Mouse (Mus musculus) myocyte (in vitro differentiated cells): ENCODE data around the gene Uchl4.

Experiments
- CEBPB ChIP-seq: IDR thresholded peaks from 2 replicates; pipeline ENCODE4 v1.6.1; 2011; ENCODE audit warnings: mild to moderate bottlenecking, moderate library complexity; ENCODE audit not compliant: poor library complexity, insufficient read depth, severe bottlenecking
- MAX ChIP-seq: IDR thresholded peaks from one replicate; pipeline ENCODE4 v1.6.1; 2011; ENCODE audit warnings: low read depth, mild to moderate bottlenecking, control low read depth
- MYOD1 ChIP-seq, 3 experiments: IDR thresholded peaks; one replicate each; pipeline ENCODE4 v1.6.1; 2011; ENCODE audit warnings: control low read depth in 2 of 3, low read depth in 2 of 3, mild to moderate bottlenecking in 2 of 3, moderate library complexity in 1 of 3; ENCODE audit not compliant: insufficient read length in 2 of 3, control insufficient read depth in 1 of 3
- MYOG ChIP-seq, 3 experiments: IDR thresholded peaks; one replicate each; pipeline ENCODE4 v1.6.1; 2011; ENCODE audit warnings: control low read depth in 2 of 3, low read depth in 2 of 3, mild to moderate bottlenecking in 2 of 3; ENCODE audit not compliant: insufficient read length in 2 of 3, control insufficient read depth in 1 of 3, insufficient read depth in 1 of 3
- POLR2A ChIP-seq: IDR thresholded peaks from one replicate; pipeline ENCODE4 v1.6.1; 2011; ENCODE audit warnings: low read depth, mild to moderate bottlenecking, control low read depth, moderate library complexity; ENCODE audit not compliant: insufficient read length
- POLR2AphosphoS2 ChIP-seq: IDR thresholded peaks from one replicate; pipeline ENCODE4 v1.6.1; 2011; ENCODE audit warnings: low read depth, control low read depth; ENCODE audit not compliant: insufficient read length
- SRF ChIP-seq: IDR thresholded peaks from one replicate; pipeline ENCODE4 v1.6.1; 2011; ENCODE audit warnings: low read depth; ENCODE audit not compliant: control insufficient read depth, insufficient read length
- TCF12 ChIP-seq: IDR thresholded peaks from one replicate; pipeline ENCODE4 v1.6.1; 2011; ENCODE audit warnings: mild to moderate bottlenecking, control low read depth; ENCODE audit not compliant: poor library complexity, insufficient read depth, severe bottlenecking
- USF1 ChIP-seq: IDR thresholded peaks from one replicate; pipeline ENCODE4 v1.6.1; 2011; ENCODE audit warnings: low read depth, mild to moderate bottlenecking, control low read depth, moderate library complexity

DNA sequence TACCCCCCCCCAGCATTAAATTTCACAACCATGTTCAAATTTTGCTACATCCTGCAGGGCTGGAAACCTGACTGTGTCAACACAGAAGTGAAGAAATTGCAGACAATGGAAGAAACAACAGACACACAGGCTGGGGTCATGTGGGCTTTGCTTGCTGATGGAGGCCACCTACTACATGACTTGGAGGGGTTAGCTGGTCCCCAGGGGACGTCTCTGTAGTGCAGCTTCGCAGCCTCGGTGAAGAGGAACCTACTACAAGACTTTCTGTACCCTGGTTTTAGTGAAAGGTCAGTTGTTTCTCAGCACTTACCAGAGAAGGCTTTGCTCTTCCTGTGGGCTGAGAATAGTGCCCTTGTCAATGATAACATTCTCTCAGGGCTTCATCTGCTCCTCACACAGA, 36.2 kb downstream of the Uchl4 start:
- TF ChIP-seq POLR2A (no peak), CEBPB (no peak), SRF (no peak), MAX (no peak), MYOD1 (IDR thresholded peaks at IDR 0.05; ENCODE audit: control insufficient read depth in 1 of 3, insufficient read length in 2 of 3, low read depth in 2 of 3) (no peak), POLR2AphosphoS2 (no peak), TCF12 (no peak), USF1 (no peak), MYOG (IDR thresholded peaks at IDR 0.05; ENCODE audit: control insufficient read depth in 1 of 3, insufficient read depth in 1 of 3, insufficient read length in 2 of 3, low read depth in 2 of 3) (no peak)
